Mouse (Mus musculus): ENCODE results near the gene Nsmf. TPM values are rescaled to one million over a fixed set of nuclear protein-coding genes. Genes with fewer than 3 reads are reported as not detected.
A peak's percentile ranks its signal among the peaks of the same experiment; 100 is the strongest.

The Nsmf gene
- polyA plus RNA-seq, 1 experiment from 2014 or later: 8.3 TPM

GRCm38 (mm10) chr2:25109487-25109886, 55.3 kb downstream of the Nsmf start:
- no peaks in the 10 kb centered on the region for H3K9me3 ChIP-seq (replicated peaks)
- ATAC-seq (ENCODE audit: insufficient read depth): no peak
- H3K27ac ChIP-seq (replicated peaks): no peak overlapping the region
- H3K36me3 ChIP-seq (replicated peaks): no peaks in the 10 kb centered on the region
- H3K4me3 ChIP-seq (replicated peaks): no peak overlapping the region
- H3K27me3 ChIP-seq: no peaks in the 10 kb centered on the region
- no peak overlapping the region for H3K4me2 ChIP-seq
- H3K4me1 ChIP-seq (replicated peaks): peaks cover 49% of the 10 kb centered on the region
- no peak overlapping the region for H3K9ac ChIP-seq

DNA sequence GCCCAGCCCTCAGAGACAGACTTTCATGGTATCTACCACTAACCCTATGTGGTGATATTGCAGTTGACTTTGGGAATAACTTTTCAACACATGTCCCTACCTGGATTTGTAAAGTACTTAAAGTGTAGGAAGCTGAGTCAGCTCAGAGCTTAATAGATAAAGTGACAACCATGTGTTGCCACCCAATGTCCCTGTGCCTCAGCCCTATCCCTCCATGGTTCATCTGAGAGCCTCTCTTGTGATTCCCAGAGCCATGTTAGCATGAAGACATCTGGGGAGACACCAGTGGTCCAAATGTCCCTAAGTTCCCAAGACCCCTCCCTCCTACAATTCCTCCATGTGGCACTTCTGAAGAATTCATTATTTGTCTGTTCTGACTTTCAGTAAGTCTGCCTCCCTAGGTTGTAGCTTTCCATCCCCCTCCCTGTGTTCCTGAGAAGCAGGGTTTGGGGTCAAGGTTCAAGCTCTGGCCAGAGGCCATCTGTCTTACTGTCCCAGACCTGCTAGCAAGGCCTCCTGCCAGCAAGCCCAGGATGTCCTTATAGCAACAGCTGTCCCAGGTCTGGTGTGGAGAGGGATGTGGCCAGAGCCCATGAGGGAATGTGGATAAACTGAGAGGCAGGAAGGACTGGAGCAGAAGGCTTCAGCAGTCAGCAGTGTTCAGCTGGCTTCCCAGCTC, 56.5 kb downstream of the Nsmf start:
- H3K27me3 ChIP-seq: no peaks in the 10 kb centered on the region
- H3K9ac ChIP-seq: no peak overlapping the region
- no peaks in the 10 kb centered on the region for H3K9me3 ChIP-seq (replicated peaks)
- H3K36me3 ChIP-seq (replicated peaks): no peaks in the 10 kb centered on the region
- ATAC-seq (ENCODE audit: insufficient read depth): peak; percentile 20
- peaks cover 57% of the 10 kb centered on the region for H3K4me1 ChIP-seq (replicated peaks)
- peak overlapping the region; percentile 64 for H3K27ac ChIP-seq (replicated peaks)
- H3K4me2 ChIP-seq: peak overlapping the region; percentile 5; the same call in 1 of the 2 replicates
- H3K4me3 ChIP-seq (replicated peaks): no peak overlapping the region

DNA sequence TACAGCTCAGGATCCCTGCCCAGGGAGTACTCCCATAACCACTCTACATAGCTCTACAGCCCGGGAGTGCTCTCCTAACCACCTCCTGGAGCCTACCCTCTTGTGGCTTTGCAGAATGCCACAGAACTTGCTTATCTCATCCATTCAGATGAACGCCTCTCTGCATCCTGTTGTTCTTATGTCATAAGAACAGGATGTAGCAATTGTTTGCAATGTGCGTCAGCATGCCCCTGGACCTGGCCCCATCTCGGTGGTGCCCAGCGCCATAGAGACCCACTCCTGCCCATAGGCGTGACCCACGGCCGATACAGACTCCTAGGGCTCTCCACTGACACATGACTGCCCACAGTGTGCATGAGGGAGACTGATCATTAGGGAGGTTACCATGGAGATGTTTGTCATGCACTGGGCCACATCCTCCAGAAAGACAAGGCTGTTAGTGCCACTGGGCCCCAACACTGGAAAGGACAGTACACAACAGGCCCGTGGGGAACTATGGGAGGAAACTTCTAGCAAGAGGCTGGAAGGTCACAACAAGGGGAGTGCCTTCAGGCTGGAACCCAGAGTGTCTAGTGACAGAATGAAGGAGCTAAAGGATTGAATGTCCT, 57.1 kb downstream of the Nsmf start:
- peak overlapping the region; percentile 64 for H3K27ac ChIP-seq (replicated peaks)
- ATAC-seq (ENCODE audit: insufficient read depth): peak; percentile 76
- peak overlapping the region; percentile 5; the same call in 1 of the 2 replicates for H3K4me2 ChIP-seq
- H3K9ac ChIP-seq: no peak overlapping the region
- H3K4me3 ChIP-seq (replicated peaks): no peak overlapping the region
- no peaks in the 10 kb centered on the region for H3K9me3 ChIP-seq (replicated peaks)
- 9% methylated on average over 9 of the region's 9 CpGs for WGBS (ENCODE audit: insufficient replicate concordance)
- no peaks in the 10 kb centered on the region for H3K36me3 ChIP-seq (replicated peaks)
- H3K4me1 ChIP-seq (replicated peaks): peaks cover 57% of the 10 kb centered on the region
- H3K27me3 ChIP-seq: no peaks in the 10 kb centered on the region

Small RNA genes lying within 50 kb of the gene (microRNA-seq; reads per million reads assigned to microRNA genes)
- gene Gm24328: not detected
- gene Mir7664: not detected

Other genes starting within 250 kb of the Nsmf start
- 13.4 and 13.8 TPM in 2 replicates for gene Ehmt1, start 134.7 kb upstream of the Nsmf start, polyA plus RNA-seq (2015; fragmentation: Nextera tagmentation; extraction: Ambion mirVana)
- gene Arrdc1, start 119.1 kb upstream of the Nsmf start, polyA plus RNA-seq (2015; fragmentation: Nextera tagmentation; extraction: Ambion mirVana): 17.5 and 18.6 TPM in 2 replicates
- gene Zmynd19, start 104.6 kb upstream of the Nsmf start, polyA plus RNA-seq (2015; fragmentation: Nextera tagmentation; extraction: Ambion mirVana): 9.8 and 10.7 TPM in 2 replicates
- gene Dph7, start 92.0 kb upstream of the Nsmf start, polyA plus RNA-seq (2015; fragmentation: Nextera tagmentation; extraction: Ambion mirVana): 8.0 and 8.3 TPM in 2 replicates
- 62.6 and 69.8 TPM in 2 replicates for gene Mrpl41, start 79.3 kb upstream of the Nsmf start, polyA plus RNA-seq (2015; fragmentation: Nextera tagmentation; extraction: Ambion mirVana)
- gene Pnpla7, start 78.3 kb upstream of the Nsmf start, polyA plus RNA-seq (2015; fragmentation: Nextera tagmentation; extraction: Ambion mirVana): 12.2 and 13.5 TPM in 2 replicates
- gene Entpd8, start 25.9 kb downstream of the Nsmf start, polyA plus RNA-seq (2015; fragmentation: Nextera tagmentation; extraction: Ambion mirVana): 5.3 and 6.8 TPM in 2 replicates
- gene Noxa1, start 40.8 kb downstream of the Nsmf start, polyA plus RNA-seq (2015; fragmentation: Nextera tagmentation; extraction: Ambion mirVana): 0.94 and 0.98 TPM in 2 replicates
- gene Nrarp, start 126.4 kb downstream of the Nsmf start, polyA plus RNA-seq (2015; fragmentation: Nextera tagmentation; extraction: Ambion mirVana): 2.1 and 2.4 TPM in 2 replicates
- 6.2 and 6.8 TPM in 2 replicates for gene Tor4a, start 142.5 kb downstream of the Nsmf start, polyA plus RNA-seq (2015; fragmentation: Nextera tagmentation; extraction: Ambion mirVana)
- gene Nelfb, start 157.1 kb downstream of the Nsmf start, polyA plus RNA-seq (2015; fragmentation: Nextera tagmentation; extraction: Ambion mirVana): 35.9 and 40.6 TPM in 2 replicates
- not detected in 2 replicates for gene Stpg3, start 160.3 kb downstream of the Nsmf start, polyA plus RNA-seq (2015; fragmentation: Nextera tagmentation; extraction: Ambion mirVana)
- 1.0 TPM in 1 of 2 replicates, not detected in the other for gene Fam166a, start 164.4 kb downstream of the Nsmf start, polyA plus RNA-seq (2015; fragmentation: Nextera tagmentation; extraction: Ambion mirVana)
- gene Tubb4b, start 170.3 kb downstream of the Nsmf start, polyA plus RNA-seq (2015; fragmentation: Nextera tagmentation; extraction: Ambion mirVana): 695 and 769 TPM in 2 replicates
- not detected in 2 replicates for gene Slc34a3, start 180.0 kb downstream of the Nsmf start, polyA plus RNA-seq (2015; fragmentation: Nextera tagmentation; extraction: Ambion mirVana)
- gene Rnf224, start 182.4 kb downstream of the Nsmf start, polyA plus RNA-seq (2015; fragmentation: Nextera tagmentation; extraction: Ambion mirVana): not detected in 2 replicates
- 0.31 and 0.59 TPM in 2 replicates for gene Rnf208, start 187.9 kb downstream of the Nsmf start, polyA plus RNA-seq (2015; fragmentation: Nextera tagmentation; extraction: Ambion mirVana)
- 0.14 TPM in 1 of 2 replicates, not detected in the other for gene Cysrt1, start 188.1 kb downstream of the Nsmf start, polyA plus RNA-seq (2015; fragmentation: Nextera tagmentation; extraction: Ambion mirVana)
- gene AL732309.1, start 192.5 kb downstream of the Nsmf start, polyA plus RNA-seq (2015; fragmentation: Nextera tagmentation; extraction: Ambion mirVana): 1.7 and 1.9 TPM in 2 replicates
- 11.9 and 12.5 TPM in 2 replicates for gene Tmem203, start 201.1 kb downstream of the Nsmf start, polyA plus RNA-seq (2015; fragmentation: Nextera tagmentation; extraction: Ambion mirVana)
- gene Tprn, start 208.3 kb downstream of the Nsmf start, polyA plus RNA-seq (2015; fragmentation: Nextera tagmentation; extraction: Ambion mirVana): 3.9 and 5.4 TPM in 2 replicates
- 116 and 124 TPM in 2 replicates for gene Ssna1, start 218.1 kb downstream of the Nsmf start, polyA plus RNA-seq (2015; fragmentation: Nextera tagmentation; extraction: Ambion mirVana)
- 41.7 and 45.0 TPM in 2 replicates for gene Anapc2, start 218.1 kb downstream of the Nsmf start, polyA plus RNA-seq (2015; fragmentation: Nextera tagmentation; extraction: Ambion mirVana)
- not detected in 2 replicates for gene Tmem210, start 233.8 kb downstream of the Nsmf start, polyA plus RNA-seq (2015; fragmentation: Nextera tagmentation; extraction: Ambion mirVana)
- gene Lrrc26, start 235.6 kb downstream of the Nsmf start, polyA plus RNA-seq (2015; fragmentation: Nextera tagmentation; extraction: Ambion mirVana): not detected in 2 replicates

Data from liver, embryonic 15.5 days (tissue).